Mouse (Mus musculus) olfactory bulb, adult 2 months (tissue): Measurements from ENCODE around the gene Gm6583.

Source experiments
- CTCF ChIP-seq: fragments of 200-500 bp; IDR thresholded peaks from 2 replicates; pipeline ENCODE4 v1.5.1; 2012; ENCODE audit warnings: low read depth, mild to moderate bottlenecking, low read length, moderate library complexity; ENCODE audit not compliant: insufficient read depth
- POLR2A ChIP-seq: fragments of 200-500 bp; IDR thresholded peaks from 2 replicates; pipeline ENCODE4 v1.6.1; 2012; ENCODE audit warnings: mild to moderate bottlenecking, low read depth, low read length, moderate library complexity; ENCODE audit not compliant: insufficient read depth

DNA sequence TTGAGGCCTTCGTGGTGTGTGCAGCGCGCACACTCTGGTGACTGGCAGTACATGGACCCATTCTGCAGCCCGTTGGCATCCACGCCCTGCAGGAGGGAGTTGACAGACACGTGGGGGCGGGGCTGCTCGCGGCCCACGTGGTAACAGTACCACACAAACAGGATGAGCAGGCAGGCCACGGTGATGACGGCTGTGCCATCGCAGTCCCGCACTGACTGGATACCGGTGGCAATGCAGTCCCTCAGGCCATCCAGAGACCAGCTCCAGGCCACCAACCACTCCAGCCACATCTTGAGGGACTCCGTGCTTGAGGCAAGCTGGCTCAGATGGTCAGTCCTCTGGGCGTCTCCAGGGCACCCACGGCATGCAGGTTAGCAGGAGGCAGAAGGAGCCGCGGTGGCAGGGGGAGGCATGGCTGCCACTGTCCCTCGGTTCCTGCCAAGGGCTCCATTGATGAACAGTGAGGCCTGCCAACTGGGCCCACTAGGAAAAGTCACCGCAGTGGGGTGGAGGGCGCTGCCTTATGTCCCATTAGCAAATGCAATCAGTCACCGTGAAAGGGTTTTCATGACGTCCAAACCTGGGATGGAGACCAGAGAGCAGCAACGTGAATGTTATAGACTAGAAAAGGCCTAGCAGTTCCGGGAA is 36.0 kb upstream of the Gm6583 start:
- TF ChIP-seq CTCF (no peak), POLR2A (no peak)
